9 mouse cellular contexts compared by ENCODE assay signal in genomic region chr5:137574470-137574901, GRCm38 (mm10). TPM values are rescaled to one million over a fixed set of nuclear protein-coding genes. Genes with fewer than 3 reads are reported as not detected.
DNase-seq lines count a peak whose midpoint lies in the region; ATAC-seq lines count a peak whose summit lies in the region.
"Had no signal": no experiment of that assay in that cellular context is flagged by ENCODE, and none has a peak within 500 bp of the region (broad histone marks: within the 10 kb centered on the region; RNA-seq: fewer than 3 reads in every experiment).

No protein-coding gene starts in this region.

- peaks cover 6% of the 10 kb centered on the region; the same call in 1 of the 2 replicates for H3K4me1 ChIP-seq in forebrain, embryonic 13.5 days
- H3K4me1 ChIP-seq in hindbrain, embryonic 12.5 days = 0 out of 2 replicates have a peak, but pooled peaks cover 6% of the 10 kb centered on the region

- H3K9me3 ChIP-seq in forebrain, embryonic 13.5 days (replicated peaks) = no peaks in the 10 kb centered on the region
- H3K9me3 ChIP-seq in hindbrain, embryonic 12.5 days (replicated peaks) = no peaks in the 10 kb centered on the region

- no peaks in the 10 kb centered on the region for H3K36me3 ChIP-seq in forebrain, embryonic 13.5 days (ENCODE audit: poor library complexity, severe bottlenecking)
- H3K36me3 ChIP-seq in hindbrain, embryonic 12.5 days = no peaks in the 10 kb centered on the region

- peaks cover 15% of the 10 kb centered on the region for H3K27me3 ChIP-seq in forebrain, embryonic 13.5 days
- H3K27me3 ChIP-seq in hindbrain, embryonic 12.5 days = peaks cover 10% of the 10 kb centered on the region; the same call in 1 of the 2 replicates

- peak overlapping the region; percentile 59 for H3K9ac ChIP-seq in forebrain, embryonic 13.5 days
- peak overlapping the region; percentile 43; the same call in 1 of the 2 replicates for H3K9ac ChIP-seq in hindbrain, embryonic 12.5 days

- peak; percentile 36 for DNase-seq in urinary bladder, postnatal 25 days (ENCODE audit: low spot score)
- DNase-seq in urinary bladder, postnatal 10 days (ENCODE audit: low spot score) = no peak
- peak; percentile 33 to 54 for DNase-seq in left cerebral cortex, adult 8-10 months (ENCODE audit: low spot score in 2 of 2)
- DNase-seq in lung, postnatal 14 days = peak; percentile 39
- peak; percentile 69 for DNase-seq in right cerebral cortex, postnatal 25 days
- DNase-seq in thymus, postnatal 36 days = no peak

- no peak overlapping the region for H3K27ac ChIP-seq in forebrain, embryonic 13.5 days
- H3K27ac ChIP-seq in hindbrain, embryonic 12.5 days = no peak overlapping the region

- 10% methylated on average over 27 of the region's 27 CpGs for WGBS in forebrain, embryonic 13.5 days
- 7% methylated on average over 27 of the region's 27 CpGs for WGBS in hindbrain, embryonic 12.5 days

- H3K4me2 ChIP-seq in forebrain, embryonic 13.5 days = peak overlapping the region; percentile 55
- peak overlapping the region; percentile 51 for H3K4me2 ChIP-seq in hindbrain, embryonic 12.5 days (replicated peaks)

- ATAC-seq in forebrain, embryonic 13.5 days = peak; percentile 13; the same call in 1 of the 2 replicates
- no peak for ATAC-seq in hindbrain, embryonic 12.5 days (ENCODE audit: low FRiP score)

- H3K4me3 ChIP-seq in forebrain, embryonic 13.5 days = peak overlapping the region; percentile 25
- H3K4me3 ChIP-seq in hindbrain, embryonic 12.5 days = peak overlapping the region; percentile 26

RNA-seq across cellular contexts. Expression of gene Tfr2, which starts 4.8 kb away (rescaled TPM):
- 1.2 and 1.5 TPM in 2 replicates for polyA plus RNA-seq in forebrain, embryonic 13.5 days (2015; fragmentation: Nextera tagmentation; extraction: Ambion mirVana)
- 3.3 and 3.4 TPM in 2 replicates for polyA plus RNA-seq in hindbrain, embryonic 12.5 days (2016; fragmentation: Nextera tagmentation; extraction: Ambion mirVana)
- total RNA-seq in left cerebral cortex, adult 8-10 months (2022) = 10 to 100 TPM; 10.7 to 16.2 (median 12.7) TPM

RNA-seq across cellular contexts. Expression of gene Actl6b, which starts 21.2 kb away (rescaled TPM):
- polyA plus RNA-seq in forebrain, embryonic 13.5 days (2015; fragmentation: Nextera tagmentation; extraction: Ambion mirVana) = 144 and 174 TPM in 2 replicates
- 103 and 108 TPM in 2 replicates for polyA plus RNA-seq in hindbrain, embryonic 12.5 days (2016; fragmentation: Nextera tagmentation; extraction: Ambion mirVana)
- 100 to 1,000 TPM; 111 to 119 (median 113) TPM for total RNA-seq in left cerebral cortex, adult 8-10 months (2022)
- total RNA-seq: gastrocnemius, postnatal 4 days had no signal

RNA-seq across cellular contexts. Expression of gene Mospd3, which starts 26.4 kb away (rescaled TPM):
- polyA plus RNA-seq in forebrain, embryonic 13.5 days (2015; fragmentation: Nextera tagmentation; extraction: Ambion mirVana) = 31.1 and 31.9 TPM in 2 replicates
- 38.7 and 40.0 TPM in 2 replicates for polyA plus RNA-seq in hindbrain, embryonic 12.5 days (2016; fragmentation: Nextera tagmentation; extraction: Ambion mirVana)
- 10 to 100 TPM; 18.6 to 29.9 (median 21.4) TPM for total RNA-seq in left cerebral cortex, adult 8-10 months (2022)

RNA-seq across cellular contexts. Expression of gene Pcolce, which starts 39.1 kb away (rescaled TPM):
- polyA plus RNA-seq in forebrain, embryonic 13.5 days (2015; fragmentation: Nextera tagmentation; extraction: Ambion mirVana) = 6.9 and 7.1 TPM in 2 replicates
- polyA plus RNA-seq in hindbrain, embryonic 12.5 days (2016; fragmentation: Nextera tagmentation; extraction: Ambion mirVana) = 66.6 and 82.5 TPM in 2 replicates
- total RNA-seq in left cerebral cortex, adult 8-10 months (2022) = 10 to 100 TPM; 12.8 to 14.6 (median 13.8) TPM

RNA-seq across cellular contexts. Expression of gene Gnb2, which starts 41.2 kb away (rescaled TPM):
- 483 and 508 TPM in 2 replicates for polyA plus RNA-seq in forebrain, embryonic 13.5 days (2015; fragmentation: Nextera tagmentation; extraction: Ambion mirVana)
- polyA plus RNA-seq in hindbrain, embryonic 12.5 days (2016; fragmentation: Nextera tagmentation; extraction: Ambion mirVana) = 466 and 467 TPM in 2 replicates
- total RNA-seq in left cerebral cortex, adult 8-10 months (2022) = 100 to 1,000 TPM; 654 to 672 (median 660) TPM

Comparison
In these comparisons a context has a peak if more than half of its experiments do, and no peak if none do; other contexts are left out.
1. DNase-seq: peak in urinary bladder, postnatal 25 days (single experiment), left cerebral cortex, adult 8-10 months (2 of 2), lung, postnatal 14 days (single experiment) and right cerebral cortex, postnatal 25 days (single experiment); none in urinary bladder, postnatal 10 days (single experiment) and thymus, postnatal 36 days (0 of 2).